Mouse (Mus musculus): ENCODE data around the gene Psen1. TPM values are rescaled to one million over a fixed set of nuclear protein-coding genes. Genes with fewer than 3 reads are reported as not detected.

Psen1 gene
- polyA plus RNA-seq, 3 experiments from 2014 or later: 88.9 to 115 (median 110) TPM

DNA sequence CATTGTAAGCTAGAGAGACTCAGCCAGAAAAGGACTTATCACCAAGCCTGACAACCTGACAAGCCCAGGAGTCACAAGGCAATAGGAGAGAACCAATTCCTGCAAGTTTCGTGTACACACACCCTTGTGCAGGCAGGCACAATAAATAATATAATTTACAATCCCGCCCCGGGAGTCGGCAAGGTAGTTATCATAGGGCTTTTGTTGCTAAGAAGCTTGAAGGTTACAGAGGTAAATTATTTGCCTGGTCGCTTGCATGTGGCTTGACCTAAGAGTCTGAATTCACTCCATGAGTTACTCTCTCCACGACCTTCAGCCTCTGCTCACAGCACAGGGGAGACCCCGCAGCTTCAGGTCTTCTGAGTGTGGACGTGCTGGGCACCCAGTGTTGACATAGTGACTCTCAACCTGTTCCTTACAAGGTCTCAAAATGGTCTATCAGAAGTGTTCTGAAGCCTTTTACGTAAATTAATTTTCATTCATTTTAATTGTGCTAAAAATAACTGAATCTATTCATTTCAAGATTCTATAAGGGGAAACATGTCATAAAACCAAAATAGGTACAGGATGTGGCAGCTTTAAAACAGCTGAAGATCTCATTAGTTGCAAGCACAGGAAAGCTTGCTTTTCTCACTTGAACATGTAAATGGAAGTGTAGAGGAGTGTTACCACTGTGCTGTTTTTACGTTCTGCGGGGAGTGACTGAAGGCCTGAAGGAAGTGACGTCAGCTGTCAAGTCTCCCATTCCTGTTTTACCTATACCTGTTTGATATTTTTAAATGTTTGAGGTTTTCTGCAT is 38.8 kb downstream of the Psen1 start:
- ATAC-seq: no peak

GRCm38 (mm10) chr12:83732225-83732624 is 44.3 kb downstream of the Psen1 start:
- no peak for ATAC-seq

GRCm38 (mm10) chr12:83734047-83734446 is 46.1 kb downstream of the Psen1 start:
- no peak for ATAC-seq

DNA sequence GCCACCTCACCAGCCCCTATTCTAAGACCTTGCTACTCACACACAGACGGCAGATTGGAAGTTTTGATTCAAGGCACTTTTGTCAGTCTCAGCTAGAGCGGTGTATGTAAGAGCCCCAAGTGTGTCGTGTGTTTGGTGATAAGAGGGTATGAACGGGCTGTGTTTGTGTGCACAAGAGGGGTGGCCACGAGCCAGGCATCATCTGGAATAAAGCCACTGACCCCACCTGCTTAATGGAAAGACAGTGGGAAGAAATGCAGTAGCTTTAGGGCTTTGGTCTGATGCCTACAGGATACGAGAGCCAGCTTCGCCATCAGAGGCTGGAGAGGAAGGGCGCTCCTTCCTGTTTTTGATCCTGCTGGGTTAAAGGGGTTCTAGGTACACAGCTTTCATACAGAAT is 48.3 kb downstream of the Psen1 start:
- ATAC-seq: no peak

- ATAC-seq: no peak
Measured at GRCm38 (mm10) chr12:83738651-83739050, 50.7 kb downstream of the Psen1 start.

GRCm38 (mm10) chr12:83741722-83742121 is 53.8 kb downstream of the Psen1 start:
- no peak for ATAC-seq

DNA sequence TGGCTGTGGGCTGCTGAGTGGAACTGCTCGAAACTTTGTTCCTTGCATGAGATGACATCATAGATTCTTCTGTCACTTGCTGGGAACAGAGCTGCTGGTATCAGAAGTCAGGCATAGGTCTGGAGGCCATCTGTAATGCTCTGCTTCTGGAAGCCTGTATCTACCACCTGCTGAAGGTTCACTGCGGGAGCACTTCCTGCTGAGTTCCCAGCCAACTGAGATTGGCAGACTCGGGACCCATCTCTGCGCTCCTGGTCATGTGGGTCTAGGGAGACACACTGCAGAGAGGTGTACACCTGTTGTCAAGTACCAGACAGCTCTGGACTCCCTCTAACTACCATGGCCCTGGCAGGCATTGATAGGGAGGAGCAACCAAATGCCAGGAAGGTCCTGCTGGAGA is 54.9 kb downstream of the Psen1 start:
- ATAC-seq: no peak

GRCm38 (mm10) chr12:83743712-83744111 is 55.8 kb downstream of the Psen1 start:
- no peak for ATAC-seq

- ATAC-seq: no peak
Measured at GRCm38 (mm10) chr12:83749186-83749585, 61.2 kb downstream of the Psen1 start.

GRCm38 (mm10) chr12:83752495-83752894 is 64.5 kb downstream of the Psen1 start:
- no peak for ATAC-seq

DNA sequence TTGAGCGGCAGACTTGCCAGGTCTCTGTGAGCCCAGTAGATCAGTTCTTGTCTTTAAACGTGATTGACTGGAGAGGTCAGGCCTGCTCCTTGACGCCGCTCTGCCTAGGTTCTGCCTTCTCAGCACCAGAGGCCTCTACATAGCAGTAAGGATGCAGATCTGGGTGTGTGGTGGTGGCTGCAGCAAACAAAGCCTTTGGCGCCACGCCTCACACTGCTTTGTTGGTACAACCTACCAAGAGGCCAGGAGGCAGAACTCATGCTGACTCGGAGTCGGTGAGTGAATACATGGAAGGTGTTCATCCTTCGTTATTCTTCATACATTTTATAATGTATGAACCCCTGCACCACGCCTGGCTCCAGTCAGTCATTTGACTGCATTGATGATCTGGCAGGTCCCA is 70.8 kb downstream of the Psen1 start:
- ATAC-seq: no peak

- ATAC-seq: no peak
Measured at GRCm38 (mm10) chr12:83760201-83760600, 72.2 kb downstream of the Psen1 start.

DNA sequence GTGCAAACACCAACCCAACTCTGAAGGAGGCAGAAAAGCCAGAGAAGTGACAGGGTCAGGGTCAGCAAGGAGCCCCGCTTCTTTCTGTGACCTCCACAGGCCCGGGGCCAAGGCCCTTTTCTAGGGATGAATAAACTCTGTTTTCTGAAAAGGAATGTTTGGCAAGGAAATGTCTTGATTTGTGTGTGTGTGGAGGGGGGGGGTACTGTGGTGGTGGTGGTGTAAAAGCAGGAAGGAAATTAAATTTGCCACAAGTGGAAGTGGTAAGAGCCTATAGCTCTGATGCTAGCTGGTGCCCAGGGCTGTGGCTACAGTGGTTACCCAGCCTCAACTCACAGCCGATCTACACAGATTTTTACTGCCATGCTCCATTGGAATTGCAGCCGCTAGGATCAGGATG is 74.8 kb downstream of the Psen1 start:
- ATAC-seq: peak; percentile 63

- ATAC-seq: no peak
Measured at GRCm38 (mm10) chr12:83763311-83764043, 75.5 kb downstream of the Psen1 start, which contains the start of gene Papln. Gene Papln (plus strand): TSS chr12:83763634.

DNA sequence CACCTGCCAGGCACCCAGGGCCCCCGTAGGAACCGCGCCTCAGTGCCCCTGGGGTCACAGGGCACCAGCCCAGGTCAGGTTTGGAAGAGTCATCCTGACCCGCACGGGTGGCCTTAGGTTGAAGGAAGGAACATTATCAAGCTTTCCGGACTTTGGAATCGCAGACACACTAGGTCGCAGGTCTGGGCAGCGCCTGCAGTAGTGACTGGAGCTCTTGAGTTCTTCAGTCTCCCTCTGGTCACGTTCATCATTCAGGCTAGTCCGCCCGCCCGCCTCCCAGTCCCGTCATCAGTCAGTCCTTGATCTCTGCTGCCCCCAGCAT is 76.1 kb downstream of the Psen1 start:
- no peak for ATAC-seq

DNA sequence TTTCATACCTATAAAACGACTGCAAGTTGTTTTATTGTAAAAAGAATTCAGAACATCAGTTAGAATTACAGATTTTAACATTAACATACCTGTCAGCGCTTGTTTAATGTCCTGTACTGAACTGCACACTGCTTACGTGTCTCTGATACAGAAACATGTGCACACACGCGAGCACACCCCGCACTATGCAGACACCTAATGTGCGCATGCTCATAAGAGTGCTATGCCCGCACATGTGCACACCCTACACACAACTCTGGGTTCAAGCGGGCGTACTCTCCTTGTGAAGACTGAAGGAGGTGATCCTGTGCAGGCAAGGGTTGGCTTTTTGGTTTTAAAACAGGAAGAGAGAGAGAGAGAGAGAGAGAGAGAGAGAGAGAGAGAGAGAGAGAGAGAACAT is 76.6 kb downstream of the Psen1 start:
- no peak for ATAC-seq

DNA sequence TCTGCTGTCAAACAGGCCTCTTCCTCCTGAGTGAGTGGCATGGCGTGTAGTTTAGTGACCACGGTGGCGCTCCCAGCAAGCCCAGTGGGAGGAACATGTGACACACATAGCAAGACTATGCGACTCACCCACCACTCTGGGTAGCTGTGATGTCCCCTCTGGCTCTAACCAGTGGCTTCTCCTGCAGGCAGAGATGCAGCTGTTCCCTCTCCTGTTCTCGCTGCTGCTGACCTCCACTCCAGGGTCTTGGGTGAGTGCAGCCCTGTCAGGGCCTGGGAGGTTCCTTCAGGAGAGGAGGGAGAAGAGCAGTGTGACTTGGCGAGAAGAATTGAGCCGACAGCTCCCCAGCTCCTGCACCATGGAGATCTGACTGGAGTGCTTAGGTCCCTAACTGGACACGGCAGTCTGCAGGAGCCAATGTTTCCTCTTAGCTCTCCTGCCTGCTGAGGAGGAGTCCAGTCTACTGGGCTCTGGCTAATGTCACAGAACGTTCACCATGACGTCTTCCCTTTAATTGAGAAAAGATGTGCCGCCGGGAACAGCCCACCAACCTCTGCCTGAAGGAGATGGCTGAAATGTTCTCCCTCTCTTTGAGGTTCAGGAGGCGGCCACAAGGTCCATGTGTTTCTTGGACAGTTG is 78.1 kb downstream of the Psen1 start:
- no peak for ATAC-seq

- no peak for ATAC-seq
Measured at GRCm38 (mm10) chr12:83767833-83768232, 79.9 kb downstream of the Psen1 start.

GRCm38 (mm10) chr12:83768235-83768899 is 80.4 kb downstream of the Psen1 start:
- no peak for ATAC-seq

DNA sequence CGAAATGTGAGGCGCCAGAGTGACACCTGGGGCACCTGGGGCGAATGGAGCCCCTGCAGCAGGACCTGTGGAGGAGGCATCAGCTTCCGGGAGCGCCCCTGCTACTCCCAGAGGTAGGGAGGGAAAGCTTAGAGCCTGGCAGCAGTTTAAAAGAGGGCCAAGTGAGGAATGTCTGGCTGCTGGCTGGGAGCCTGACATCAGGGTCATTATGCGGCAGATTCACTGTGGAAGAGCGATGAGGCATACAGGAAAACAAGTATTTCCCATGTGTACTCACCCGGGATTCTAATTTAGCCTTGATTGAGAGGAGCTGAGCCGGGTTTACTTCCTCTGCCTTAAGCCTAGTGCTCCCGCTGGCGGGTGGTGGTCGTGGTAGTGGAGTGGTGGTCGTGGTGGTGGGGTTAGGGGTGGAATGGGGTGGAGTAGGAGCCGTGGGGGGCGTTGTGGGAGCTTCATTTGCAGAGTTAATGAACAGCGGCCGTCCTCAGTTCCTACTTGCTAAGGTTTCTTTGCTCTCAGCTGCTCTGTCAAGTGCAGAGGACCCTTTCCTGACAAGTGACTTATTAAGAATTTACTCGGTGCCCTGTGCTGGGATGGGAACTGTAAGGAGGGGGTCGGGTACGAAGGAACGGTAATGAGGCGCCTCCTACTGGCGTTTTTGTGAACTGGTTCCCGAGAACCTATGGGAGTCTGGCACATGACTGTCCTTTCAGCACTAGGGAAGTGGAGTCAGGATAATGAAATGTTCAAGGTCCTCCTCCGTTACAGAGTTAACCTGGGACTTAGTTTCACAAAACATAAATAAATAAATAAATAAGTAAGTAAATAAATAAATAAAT is 82.7 kb downstream of the Psen1 start:
- ATAC-seq: no peak

DNA sequence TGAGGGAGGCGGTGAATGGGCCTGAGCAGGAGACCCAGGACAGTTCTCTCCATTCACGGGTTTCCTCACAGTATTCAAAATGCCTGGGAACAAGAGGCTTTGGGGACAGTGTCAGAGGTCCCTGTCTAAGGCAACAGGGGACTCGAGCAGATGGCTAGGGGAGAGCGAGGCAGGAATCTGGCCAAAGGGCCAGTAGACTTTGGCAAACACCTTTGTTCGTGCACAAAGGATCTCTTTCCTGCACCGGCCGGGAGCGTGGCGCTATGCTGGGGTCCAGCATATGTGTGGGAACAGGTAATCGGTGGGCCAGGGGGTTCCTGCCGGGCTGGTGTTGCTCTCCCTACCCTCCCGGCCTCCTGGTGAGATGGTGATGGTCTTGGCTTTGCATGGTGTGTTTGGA is 87.7 kb downstream of the Psen1 start:
- no peak for ATAC-seq

DNA sequence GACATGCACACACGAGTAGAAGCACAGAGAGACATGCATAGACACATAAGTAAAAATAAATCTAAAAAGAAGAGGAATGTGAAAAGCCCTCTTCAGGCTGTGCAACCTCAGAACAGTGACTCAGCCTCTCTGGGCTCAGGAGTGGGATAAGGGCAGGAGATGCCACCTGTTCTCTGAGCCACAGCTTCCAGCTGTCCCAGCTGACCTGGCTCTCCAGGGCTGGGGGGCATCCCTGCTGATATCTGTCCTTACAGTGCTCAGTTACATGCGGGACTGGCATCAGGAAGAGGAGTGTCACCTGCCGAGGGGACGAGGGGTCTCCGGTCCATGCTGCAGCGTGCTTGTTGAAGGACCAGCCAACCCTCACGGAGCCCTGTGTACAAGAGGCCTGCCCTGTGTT is 88.8 kb downstream of the Psen1 start:
- no peak for ATAC-seq
